Mouse (Mus musculus) gastrocnemius, postnatal 4 days (tissue): ENCODE measurements around the gene Vamp5. TPM values are rescaled to one million over a fixed set of nuclear protein-coding genes. Genes with fewer than 3 reads are reported as not detected.
A peak's percentile ranks its signal among the peaks of the same experiment; 100 is the strongest.

ENCODE experiments used
- DNase-seq, 2 experiments: peaks; one replicate each; pipeline ENCODE4 v3.0.0; 2021 to 2022; ENCODE audit warnings: low spot score in 2 of 2, mixed read lengths in 2 of 2
- total RNA-seq, 2 experiments: library from RNA; stranded (reverse); gene quantifications; 2 replicates each; pipeline ENCODE4 v1.2.3; 2021

The Vamp5 gene
- total RNA-seq, 2 experiments from 2014 or later: 17.5 to 21.9 TPM

DNA sequence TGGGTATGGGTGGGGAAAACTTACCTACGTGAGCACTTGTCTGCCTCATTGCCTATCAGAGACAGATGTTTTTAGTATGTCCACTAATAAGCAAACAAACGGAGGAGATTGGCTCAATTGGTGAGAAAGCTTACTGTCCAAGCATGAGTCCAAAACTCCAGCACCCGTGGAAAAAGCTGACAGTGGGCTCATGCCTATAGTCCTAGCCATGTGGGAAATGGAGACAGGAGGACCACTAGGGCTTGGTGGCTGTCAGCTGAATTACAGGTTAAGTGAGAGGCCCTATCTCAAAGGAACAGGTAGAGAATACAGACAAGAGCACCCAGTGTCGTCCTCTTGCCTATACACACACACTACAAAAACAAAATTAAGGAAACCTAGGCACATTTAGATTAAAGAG is 34.0 kb downstream of the Vamp5 start:
- DNase-seq: no peak

GRCm38 (mm10) chr6:72345633-72346032 is 34.6 kb downstream of the Vamp5 start:
- DNase-seq: no peak

- DNase-seq: peak; percentile 81 to 94
Measured at GRCm38 (mm10) chr6:72345074-72345567, 35.1 kb downstream of the Vamp5 start, which contains the start of gene Usp39. TSS of gene Usp39 (minus strand) at chr6:72345184.

GRCm38 (mm10) chr6:72344396-72345073 is 35.7 kb downstream of the Vamp5 start:
- DNase-seq: no peak

DNA sequence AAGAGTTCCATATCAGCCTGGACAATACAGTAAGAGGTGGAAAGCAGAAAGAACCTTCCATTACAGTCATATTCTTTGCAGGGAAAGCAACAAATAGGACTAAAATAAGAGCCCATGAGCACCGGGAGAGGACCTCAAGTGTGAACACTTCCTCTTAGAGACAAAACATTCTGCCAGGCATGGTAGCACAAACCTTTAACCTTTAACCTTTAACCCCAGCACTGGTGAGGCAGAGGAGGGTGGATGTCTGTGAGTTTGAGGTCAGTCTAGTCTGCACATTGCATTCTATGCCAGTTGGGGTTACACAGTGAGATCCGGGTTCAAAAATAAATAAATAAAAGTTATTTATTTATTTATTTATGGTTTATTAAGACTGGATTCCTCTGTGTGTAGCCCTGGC is 39.8 kb downstream of the Vamp5 start:
- no peak for DNase-seq

- DNase-seq: no peak
Measured at GRCm38 (mm10) chr6:72333111-72333510, 47.2 kb downstream of the Vamp5 start.

DNA sequence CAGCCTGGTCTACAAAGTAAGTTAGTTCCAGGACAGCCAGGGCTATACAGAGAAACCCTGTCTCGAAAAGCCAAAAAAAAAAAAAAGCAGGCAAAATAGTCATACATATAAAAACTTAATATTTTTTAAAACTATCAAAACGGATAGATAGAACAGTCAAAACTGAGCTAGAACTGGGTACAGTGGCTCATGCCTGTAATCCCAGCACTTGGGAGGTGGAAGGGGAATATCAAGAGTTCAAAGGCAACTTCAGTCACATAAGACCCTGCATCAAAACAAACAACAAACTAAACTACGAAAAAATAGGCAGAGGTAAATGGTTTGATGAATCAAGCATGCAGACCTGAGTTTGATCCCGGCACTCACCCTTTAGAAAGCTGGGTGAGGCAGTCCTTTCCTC is 50.1 kb downstream of the Vamp5 start:
- no peak for DNase-seq

DNA sequence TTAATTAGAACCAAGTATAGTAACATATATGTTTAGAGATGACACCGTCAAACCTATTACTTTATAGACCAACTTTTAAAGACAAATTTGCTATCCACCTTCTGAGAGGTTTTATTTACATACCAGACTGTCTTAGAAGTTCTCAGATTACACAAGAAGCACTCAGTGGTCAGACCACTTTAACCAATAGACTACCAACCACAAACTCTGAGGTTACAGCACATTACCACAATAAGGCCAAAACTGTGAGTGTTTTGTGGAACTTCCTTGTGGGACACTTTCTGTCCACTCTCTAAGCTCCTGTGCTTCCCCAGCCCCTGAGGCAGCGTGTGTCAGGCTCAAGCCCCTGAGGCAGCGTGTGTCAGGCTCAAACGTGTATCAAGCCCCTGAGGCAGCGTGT is 51.2 kb downstream of the Vamp5 start:
- DNase-seq: no peak

- no peak for DNase-seq
Measured at GRCm38 (mm10) chr6:72326274-72326673, 54.0 kb downstream of the Vamp5 start.

DNA sequence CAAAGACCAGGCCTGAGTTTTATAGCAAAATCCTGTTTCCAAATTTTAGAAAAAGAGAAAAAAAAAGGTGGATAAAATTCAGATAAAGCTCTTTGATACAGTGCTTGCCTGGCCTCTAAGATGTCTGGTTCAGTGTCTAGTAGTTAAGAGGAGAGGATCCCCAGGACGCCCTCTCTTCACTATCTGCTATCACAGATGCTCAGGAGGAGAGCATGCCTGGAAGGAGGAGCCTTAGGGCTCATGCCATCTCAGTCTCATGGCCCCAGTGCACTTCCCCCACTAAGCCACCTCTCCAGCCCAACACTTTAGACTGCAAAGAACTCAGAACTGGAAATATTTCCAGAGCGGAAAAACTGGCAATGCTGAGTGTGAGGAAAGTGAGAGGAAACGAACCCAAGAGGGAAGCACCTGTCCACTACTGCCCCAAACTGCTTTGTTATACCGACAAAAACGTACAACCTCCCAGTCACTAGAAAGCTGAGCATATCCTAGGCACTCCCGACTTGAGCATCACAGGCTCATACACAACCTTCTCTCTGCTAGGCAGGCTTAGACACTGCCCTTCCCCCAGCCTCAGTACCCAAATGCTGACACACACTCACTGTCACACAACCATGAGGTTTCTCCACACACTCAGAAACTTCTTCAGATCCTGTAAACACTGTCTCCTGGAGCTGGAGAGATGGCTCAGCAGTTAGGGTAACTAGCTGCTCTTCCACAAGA is 56.3 kb downstream of the Vamp5 start:
- no peak for DNase-seq

- no peak for DNase-seq
Measured at GRCm38 (mm10) chr6:72322936-72323335, 57.3 kb downstream of the Vamp5 start.

DNA sequence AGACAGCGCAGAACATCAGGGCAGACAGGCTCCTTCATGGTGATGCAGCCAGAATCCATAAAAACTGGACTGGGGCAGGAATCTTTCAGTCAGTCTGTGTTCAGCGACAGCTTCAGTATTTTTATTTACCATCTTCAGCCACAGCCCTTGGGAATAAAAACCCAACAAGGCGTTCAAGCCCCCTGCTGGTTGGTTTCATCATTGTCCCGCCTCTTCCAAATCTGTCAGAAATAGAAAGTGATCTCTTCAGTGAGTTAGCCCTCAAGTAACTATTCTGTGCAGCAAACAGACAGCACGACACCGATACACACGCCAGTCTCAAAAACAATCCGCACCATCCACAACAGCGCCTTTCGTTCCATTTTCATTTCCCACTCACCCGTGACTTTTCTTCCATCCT is 61.2 kb downstream of the Vamp5 start:
- DNase-seq: no peak

Other genes starting within 250 kb of the Vamp5 start
- 10 to 100 TPM in 1 of 2 experiments, 1 to 10 TPM in 1; 8.8 to 10.7 TPM for gene Atoh8, start 144.9 kb downstream of the Vamp5 start, total RNA-seq
- under 1 TPM in 1 of 2 experiments, not detected in 1; 0.42 TPM for gene Sftpb, start 75.9 kb downstream of the Vamp5 start, total RNA-seq
- gene Usp39, start 35.3 kb downstream of the Vamp5 start, total RNA-seq: 10 to 100 TPM; 19.3 to 21.0 TPM
- 10 to 100 TPM; 16.1 to 18.3 TPM for gene 0610030E20Rik, start 33.2 kb downstream of the Vamp5 start, total RNA-seq
- gene Tmem150a, start 25.0 kb downstream of the Vamp5 start, total RNA-seq: 10 to 100 TPM in 1 of 2 experiments, 1 to 10 TPM in 1; 9.4 to 10.2 TPM
- gene Rnf181, start 13.5 kb downstream of the Vamp5 start, total RNA-seq: 10 to 100 TPM; 36.8 to 41.5 TPM
- gene Vamp8, start 10.2 kb upstream of the Vamp5 start, total RNA-seq: 10 to 100 TPM; 72.0 to 72.9 TPM
- gene Ggcx, start 33.8 kb upstream of the Vamp5 start, total RNA-seq: 10 to 100 TPM; 24.6 to 27.6 TPM
- gene Mat2a, start 59.1 kb upstream of the Vamp5 start, total RNA-seq: 100 to 1,000 TPM; 220 to 262 TPM
- under 1 TPM; 0.20 to 0.26 TPM for gene Sh2d6, start 141.2 kb upstream of the Vamp5 start, total RNA-seq
- 10 to 100 TPM; 15.8 to 16.6 TPM for gene Capg, start 163.9 kb upstream of the Vamp5 start, total RNA-seq
- 1 to 10 TPM; 8.1 to 8.8 TPM for gene Elmod3, start 217.9 kb upstream of the Vamp5 start, total RNA-seq
- 10 to 100 TPM; 42.6 to 49.5 TPM for gene Retsat, start 218.0 kb upstream of the Vamp5 start, total RNA-seq
- 10 to 100 TPM; 26.5 to 27.9 TPM for gene Tgoln1, start 236.5 kb upstream of the Vamp5 start, total RNA-seq